Mouse (Mus musculus): ENCODE measurements around the gene Cs. TPM values are rescaled to one million over a fixed set of nuclear protein-coding genes. Genes with fewer than 3 reads are reported as not detected.

Gene Cs
- total RNA-seq, 2 experiments from 2014 or later, result 369 to 370 TPM

DNA sequence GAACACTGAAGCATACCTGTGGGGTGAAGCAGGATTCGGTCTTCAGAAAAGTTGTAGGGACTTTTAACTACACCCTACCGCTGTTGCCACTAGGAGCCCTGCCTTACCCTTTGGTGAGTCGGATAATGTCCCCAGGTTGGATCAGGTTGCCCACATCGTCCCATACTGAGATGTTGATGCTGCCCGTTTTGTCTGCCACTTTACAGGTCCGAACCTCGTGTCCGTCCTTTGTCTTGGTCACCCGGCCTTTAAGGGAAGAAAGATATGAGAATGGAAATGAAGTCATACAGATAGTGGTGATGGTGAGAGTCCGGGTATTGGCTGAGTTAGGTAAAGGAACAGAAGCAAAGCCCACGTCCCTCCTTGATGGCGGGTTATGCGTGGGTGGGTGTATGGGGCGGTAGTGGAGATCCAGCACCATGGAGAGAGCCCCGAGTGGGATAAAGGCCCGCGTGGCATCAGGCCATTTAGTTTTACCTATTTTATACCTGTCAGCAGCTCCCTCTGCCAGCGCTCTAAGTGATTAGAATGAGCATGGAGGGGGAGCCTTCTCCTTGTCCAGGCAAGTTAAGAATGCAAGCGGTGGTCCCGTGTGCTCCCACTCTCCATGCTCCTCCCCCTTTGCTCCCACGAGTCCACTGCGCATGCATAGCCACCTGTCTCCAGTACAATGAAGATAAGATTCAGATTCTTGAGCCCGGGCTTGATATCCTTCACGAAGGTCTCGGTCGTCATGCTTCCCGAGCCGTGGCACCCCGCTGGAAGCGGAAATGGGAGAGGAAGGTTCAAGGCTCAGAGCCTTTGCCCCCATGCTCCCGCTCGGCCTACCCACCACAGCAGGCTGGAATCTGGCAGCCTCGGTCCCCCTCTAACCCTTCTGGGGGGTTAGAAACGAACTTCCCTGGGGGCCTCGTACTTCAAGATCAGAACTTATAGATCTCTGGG is 71.3 kb downstream of the Cs start:
- peak; percentile 28 to 31 for DNase-seq

DNA sequence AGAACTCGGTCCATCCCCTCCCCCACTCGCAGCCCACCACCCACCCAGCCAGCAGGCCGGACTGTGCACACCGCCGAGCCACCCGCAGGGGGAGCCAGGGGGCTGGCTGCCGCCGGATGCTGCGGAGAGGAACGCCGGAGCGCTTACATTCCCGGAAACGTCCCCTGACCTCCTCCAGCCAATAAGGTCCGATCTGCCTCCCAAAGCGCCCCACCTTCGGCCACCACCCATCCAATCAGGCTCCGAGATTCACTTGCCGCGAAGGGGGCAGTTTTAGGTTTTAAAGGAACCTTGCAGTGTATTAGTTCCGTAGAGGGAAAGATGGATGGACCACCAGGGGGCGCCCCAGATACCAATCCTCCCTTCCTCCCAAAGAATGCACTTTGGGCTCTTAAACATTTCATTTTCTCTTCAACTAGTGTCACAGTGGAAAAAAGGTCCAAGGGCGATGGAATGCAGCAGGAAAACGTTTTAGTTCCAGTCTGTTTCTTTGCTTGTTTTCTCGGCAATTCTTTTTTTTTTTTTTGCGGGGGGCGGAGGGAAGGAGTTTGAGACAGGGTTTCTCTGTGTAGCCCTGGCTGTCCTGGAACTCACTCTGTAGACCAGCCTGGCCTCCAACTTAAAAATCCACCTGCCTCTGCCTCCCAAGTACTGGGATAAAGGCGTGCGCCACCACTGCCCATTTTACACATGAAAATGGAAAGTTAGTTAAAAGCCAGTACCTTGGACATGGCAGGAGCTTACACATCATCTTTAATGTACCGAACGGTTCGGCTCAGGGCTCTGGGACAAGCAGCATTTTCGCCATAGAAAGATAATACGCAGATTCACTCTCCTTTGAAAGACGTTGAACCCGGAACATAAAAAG is 72.4 kb downstream of the Cs start:
- peak; percentile 96 to 97 for DNase-seq

DNA sequence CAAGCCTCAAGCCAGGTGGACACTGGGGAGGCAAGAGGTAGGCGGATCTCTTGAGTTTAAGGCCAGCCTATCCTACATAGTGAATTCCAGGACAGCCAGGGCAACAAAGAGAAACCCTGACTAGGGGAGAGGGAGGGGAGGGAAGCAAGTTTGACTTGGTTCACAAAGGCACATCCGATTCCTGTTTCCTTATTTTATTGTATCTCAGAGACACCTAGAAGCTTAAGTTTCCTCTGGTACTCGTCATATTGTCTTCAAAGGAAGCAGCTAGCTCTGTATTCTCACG is 73.0 kb downstream of the Cs start:
- DNase-seq, result no peak

DNA sequence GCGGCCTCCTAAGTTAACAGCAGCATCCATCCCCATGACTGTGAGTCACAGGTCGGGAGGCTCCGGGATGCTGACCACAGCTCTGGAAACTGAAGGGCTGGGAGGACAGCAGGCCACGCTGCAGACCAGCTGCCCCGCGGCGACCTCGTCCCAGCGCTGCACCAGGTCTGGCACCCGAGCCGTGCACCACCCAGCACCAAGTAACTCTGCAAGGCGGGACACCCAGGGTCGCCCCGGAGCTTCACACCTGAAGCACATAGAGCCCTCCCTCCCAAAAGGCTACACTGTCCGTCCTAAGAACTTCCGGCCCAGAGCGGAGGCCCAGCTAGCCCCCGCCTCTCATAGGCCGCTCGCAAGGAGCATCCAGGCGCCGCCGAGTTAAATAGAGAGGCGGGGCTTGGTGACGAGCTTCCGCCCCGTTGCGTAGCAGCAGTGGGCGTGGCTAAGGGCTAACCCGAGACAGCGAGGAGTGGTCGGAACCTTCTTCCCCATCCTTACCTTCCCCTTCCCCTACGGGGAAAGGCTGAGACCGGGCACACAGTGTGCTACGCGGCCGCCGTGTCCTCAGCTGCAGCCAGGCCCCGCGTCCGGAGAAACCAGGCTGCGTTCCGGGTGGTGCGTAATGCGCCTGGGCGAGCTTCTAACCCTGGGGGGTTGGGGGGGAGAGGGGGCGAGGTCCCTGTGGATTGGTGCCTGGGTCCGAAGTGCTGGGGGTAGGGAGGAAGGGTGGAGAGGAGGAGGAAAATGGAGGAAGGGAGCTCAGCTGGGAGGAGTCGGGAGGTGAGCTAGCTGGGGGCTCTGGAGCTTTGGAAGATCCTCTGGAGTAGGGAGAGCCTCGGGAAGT is 73.9 kb downstream of the Cs start, which contains the start of the genes Nabp2 and Rnf41:
Gene Nabp2 (minus strand): TSS at position 282 of the 844 bp plus-strand sequence.
Gene Rnf41 (plus strand): TSS at position 447 of the 844 bp plus-strand sequence.
- DNase-seq, result peak; percentile 97 to 98

DNA sequence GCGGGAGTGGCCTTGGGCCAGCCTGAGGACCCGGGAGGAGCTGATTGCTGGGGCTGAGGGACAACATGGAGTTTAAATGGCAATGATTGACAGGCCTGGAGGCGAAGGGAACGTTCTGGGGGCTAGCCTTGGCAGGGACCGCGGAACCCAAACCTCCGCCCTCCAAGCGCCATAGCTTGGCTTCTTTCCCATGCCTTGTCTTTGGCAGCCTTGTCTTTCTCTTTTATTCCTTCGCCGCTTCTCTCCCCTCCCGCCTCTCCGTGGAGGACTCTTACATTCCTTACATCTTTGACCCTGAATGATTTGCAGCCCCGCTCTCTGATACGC is 74.5 kb downstream of the Cs start:
- DNase-seq, result peak in 1 of 2 experiments; percentile 50

Small RNA genes within 50 kb of the gene (microRNA-seq; reads per million reads assigned to microRNA genes)
- gene Gm25361 (not detected), gene Gm26308 (not detected), gene Mir6914 (not detected), gene Mir6915 (1.5 reads per million)

Other genes starting within 250 kb of the Cs start
- 10 to 100 TPM; 43.6 to 50.3 TPM for gene Baz2a, start 246.2 kb upstream of the Cs start, total RNA-seq (2021)
- 100 to 1,000 TPM in 1 of 2 experiments, 10 to 100 TPM in 1; 79.9 to 101 TPM for gene Rbms2, start 157.4 kb upstream of the Cs start, total RNA-seq (2021)
- 1 to 10 TPM; 1.2 to 2.4 TPM for gene Gls2, start 143.3 kb upstream of the Cs start, total RNA-seq (2021)
- 10 to 100 TPM; 15.1 to 19.1 TPM for gene Spryd4, start 125.9 kb upstream of the Cs start, total RNA-seq (2021)
- not detected for gene Mip, start 111.9 kb upstream of the Cs start, total RNA-seq (2021)
- 1 to 10 TPM; 7.6 to 8.8 TPM for gene Timeless, start 105.7 kb upstream of the Cs start, total RNA-seq (2021)
- under 1 TPM in 1 of 2 experiments, not detected in 1; 0.23 TPM for gene Apon, start 83.6 kb upstream of the Cs start, total RNA-seq (2021)
- 10 to 100 TPM in 1 of 2 experiments, 1 to 10 TPM in 1; 1.5 to 11.9 TPM for gene Apof, start 69.1 kb upstream of the Cs start, total RNA-seq (2021)
- gene Stat2, start 67.2 kb upstream of the Cs start, total RNA-seq (2021), result 10 to 100 TPM; 32.9 to 33.6 TPM
- gene Il23a, start 39.0 kb upstream of the Cs start, total RNA-seq (2021), result not detected
- 10 to 100 TPM; 17.7 to 19.6 TPM for gene Pan2, start 34.4 kb upstream of the Cs start, total RNA-seq (2021)
- 100 to 1,000 TPM; 170 to 204 TPM for gene Cnpy2, start 15.3 kb upstream of the Cs start, total RNA-seq (2021)
- 10 to 100 TPM; 70.3 to 83.5 TPM for gene Coq10a, start 31.3 kb downstream of the Cs start, total RNA-seq (2021)
- gene Ankrd52, start 39.4 kb downstream of the Cs start, total RNA-seq (2021), result 10 to 100 TPM; 56.4 to 70.6 TPM
- not detected for gene Slc39a5, start 63.5 kb downstream of the Cs start, total RNA-seq (2021)
- gene Nabp2, start 73.8 kb downstream of the Cs start, total RNA-seq (2021), result 10 to 100 TPM; 71.4 to 73.6 TPM
- gene Rnf41, start 73.9 kb downstream of the Cs start, total RNA-seq (2021), result 10 to 100 TPM; 44.4 to 45.9 TPM
- 100 to 1,000 TPM in 1 of 2 experiments, 10 to 100 TPM in 1; 97.5 to 104 TPM for gene Smarcc2, start 121.5 kb downstream of the Cs start, total RNA-seq (2021)
- 100 to 1,000 TPM; 812 to 946 TPM for gene Myl6, start 156.4 kb downstream of the Cs start, total RNA-seq (2021)
- gene Myl6b, start 161.0 kb downstream of the Cs start, total RNA-seq (2021), result 1 to 10 TPM; 5.6 to 6.1 TPM
- 10 to 100 TPM; 22.7 to 28.8 TPM for gene Esyt1, start 188.1 kb downstream of the Cs start, total RNA-seq (2021)
- gene Zc3h10, start 210.0 kb downstream of the Cs start, total RNA-seq (2021), result 10 to 100 TPM; 11.9 to 15.2 TPM
- gene Rpl41, start 211.6 kb downstream of the Cs start, total RNA-seq (2021), result 1,000 to 10,000 TPM; 2,845 to 2,862 TPM
- 10 to 100 TPM; 83.1 to 89.4 TPM for gene Pa2g4, start 228.3 kb downstream of the Cs start, total RNA-seq (2021)